Mouse (Mus musculus) T-helper 1 cell (primary cell): ENCODE results near the gene Pibf1.

ENCODE experiments used
- in situ Hi-C: fragments of 300-600 bp; cut with MboI, MseI; formaldehyde crosslinking; loops from one replicate; pipeline ENCODE4 v1.15.1; 2025; ENCODE audit warnings: high pct_unique_total_duplicates

Gene Pibf1

GRCm38 (mm10) chr14:99099267-99099966, at the start of gene Pibf1, which contains the start of gene Dis3:
TSS of gene Pibf1 (plus strand) at chr14:99099424.
TSS of gene Dis3 (minus strand) at chr14:99099770.
- in situ Hi-C loops = loop anchor here (5.0 kb wide), 1 partner anchor 52 kb away; the partner anchor contains the start of genes Bora and Mzt1

DNA sequence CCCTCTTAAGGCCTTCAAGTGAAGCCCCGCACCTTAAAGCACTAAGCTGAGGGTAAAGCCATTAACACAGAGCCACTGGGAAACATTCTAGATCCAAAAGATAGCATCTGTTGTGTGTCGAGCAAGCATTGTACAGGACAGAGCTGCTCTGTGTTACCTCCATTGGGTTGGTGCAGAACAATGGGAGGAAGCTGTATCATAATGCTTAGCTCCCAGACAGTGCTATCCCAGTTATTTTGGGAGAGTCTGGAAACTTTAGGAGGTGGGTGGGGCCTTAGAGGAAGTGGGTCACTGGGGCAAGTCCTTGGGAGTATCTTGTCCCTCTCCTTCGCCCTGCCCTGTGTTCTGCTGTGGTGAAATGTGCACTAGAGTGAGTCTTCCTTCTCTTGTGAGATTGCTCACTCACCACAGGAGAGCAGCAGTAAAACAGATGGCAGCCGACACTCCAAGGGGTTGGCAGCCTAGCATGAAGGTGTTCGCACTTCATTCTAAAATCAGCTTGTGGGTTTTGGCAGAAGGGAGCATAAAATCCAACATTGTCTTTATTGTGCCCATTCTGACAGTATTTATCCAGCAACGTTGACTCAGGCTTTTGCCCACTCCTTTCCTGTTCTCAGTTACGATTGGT, 40.2 kb upstream of the Pibf1 start:
- in situ Hi-C loops = no loop called here

DNA sequence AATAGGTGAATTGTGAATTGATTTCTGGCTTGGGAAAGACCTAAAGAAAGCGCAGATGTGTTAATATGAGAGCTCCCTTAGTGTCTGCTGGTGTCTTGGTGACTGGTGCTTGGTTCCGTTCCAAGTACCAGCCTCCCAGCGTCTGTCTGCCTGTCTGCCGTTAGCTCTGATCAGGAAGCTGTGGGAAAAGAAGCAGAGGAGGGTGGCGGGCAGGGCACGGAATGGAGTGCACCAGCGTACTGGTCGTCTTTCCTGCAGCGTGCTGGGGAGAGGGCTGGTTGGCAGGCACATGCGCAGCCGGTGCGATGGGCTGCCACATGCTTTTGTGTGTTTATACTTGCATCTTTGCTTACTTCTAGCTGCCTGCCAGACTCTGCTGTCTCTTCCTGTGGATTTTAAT, 38.6 kb upstream of the Pibf1 start:
- in situ Hi-C loops = no loop called here

DNA sequence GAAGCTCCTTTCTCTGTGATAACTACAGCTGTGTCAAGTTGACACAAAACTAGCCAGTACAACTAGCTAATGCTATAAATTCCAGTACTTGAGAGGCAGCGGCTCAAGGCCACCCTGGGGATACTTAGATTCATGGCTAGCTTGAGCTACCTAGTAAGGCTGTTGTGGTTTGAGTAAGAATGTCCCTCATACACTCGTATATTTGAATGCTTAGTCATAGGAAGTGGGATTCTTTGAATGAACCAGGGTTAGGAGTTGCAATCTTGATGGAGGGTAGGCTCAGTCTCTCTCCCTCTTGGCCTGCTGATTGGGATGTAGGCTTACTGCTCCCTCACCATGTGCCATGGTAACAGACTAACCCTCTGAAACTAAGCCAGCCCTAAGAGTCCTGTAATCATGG, 36.1 kb upstream of the Pibf1 start:
- in situ Hi-C loops = no loop called here

GRCm38 (mm10) chr14:99071146-99071545, 28.1 kb upstream of the Pibf1 start:
- in situ Hi-C loops = no loop called here

- in situ Hi-C loops = no loop called here
These were observed 10.3 kb upstream of the Pibf1 start for GRCm38 (mm10) chr14:99088947-99089346.

DNA sequence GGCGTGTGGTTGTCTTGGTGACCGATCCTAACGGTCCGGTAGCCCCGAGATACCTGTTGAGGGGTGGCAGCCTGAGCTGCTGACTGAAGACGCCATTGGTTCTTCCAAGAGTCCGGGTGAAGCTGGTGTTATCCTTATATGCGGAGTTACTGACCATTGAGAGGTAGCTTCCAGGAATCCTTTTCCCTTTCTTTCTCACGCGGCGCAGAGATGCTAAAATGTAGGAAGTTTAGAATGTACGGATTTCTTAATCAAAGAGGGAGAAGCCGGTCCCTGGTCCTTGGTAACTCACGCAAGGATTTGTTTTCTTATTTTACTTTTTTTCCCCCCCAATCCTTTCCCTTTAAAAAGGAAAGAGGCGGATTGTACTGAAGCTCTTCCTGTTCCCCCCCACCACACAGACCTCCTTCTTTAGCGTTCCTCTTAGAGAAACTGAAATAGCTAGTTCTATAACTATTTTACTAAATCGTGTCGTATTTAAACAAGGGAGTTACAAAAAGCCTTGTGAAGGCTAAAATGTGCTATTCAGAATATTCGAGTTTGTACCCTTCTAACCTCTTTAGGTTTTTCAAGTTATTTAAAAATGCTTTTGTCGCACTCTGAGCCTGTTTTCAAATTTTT, 853 bp downstream of the Pibf1 start:
- in situ Hi-C loops = loop anchor here (5.0 to 10.0 kb wide), 2 partner anchors 53 to 1345 kb away; partner anchors contain the start of genes Bora and Mzt1

DNA sequence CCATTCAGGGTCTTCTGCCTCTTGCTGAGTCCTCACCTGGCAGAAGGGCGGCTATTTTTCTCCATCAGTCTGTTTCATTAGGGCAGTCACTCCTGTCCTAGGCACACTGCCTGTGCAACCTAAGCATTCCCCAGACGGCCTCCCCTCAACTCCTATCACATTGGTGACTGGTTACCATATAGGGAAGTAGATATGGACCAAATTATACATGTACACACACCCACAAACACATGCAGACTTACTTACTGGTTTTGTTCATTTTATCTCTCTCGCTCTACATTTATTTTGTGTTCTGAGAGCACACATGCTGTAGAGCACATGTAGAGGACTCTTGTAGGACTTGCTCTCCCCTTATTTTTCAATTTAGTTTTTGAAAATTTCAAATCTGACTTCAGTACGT, 3.8 kb downstream of the Pibf1 start:
- in situ Hi-C loops = loop anchor here (10.0 kb wide), 1 partner anchor 1342 kb away; no protein-coding TSS in a partner anchor

GRCm38 (mm10) chr14:99104542-99105123, 5.4 kb downstream of the Pibf1 start:
- in situ Hi-C loops = loop anchor here (10.0 kb wide), 1 partner anchor 1340 kb away; no protein-coding TSS in a partner anchor

DNA sequence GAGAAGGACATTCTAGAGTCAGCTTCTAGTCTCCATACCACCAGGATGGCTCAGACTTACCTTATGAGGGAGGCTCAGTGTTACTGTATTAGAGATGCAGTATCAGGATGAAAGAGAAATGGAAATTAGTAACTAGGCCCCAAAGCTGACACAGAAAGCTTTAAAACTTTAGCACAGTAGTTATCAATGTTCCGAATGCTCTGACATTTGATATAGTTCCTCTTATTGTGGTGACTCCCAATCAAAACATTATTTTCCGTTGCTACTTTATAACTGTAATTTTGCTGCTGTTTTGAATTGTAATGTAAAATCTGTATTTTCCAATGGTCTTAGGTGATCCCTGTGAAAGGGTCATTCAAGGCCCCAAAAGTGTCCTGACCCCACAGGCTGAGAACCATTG, 7.4 kb downstream of the Pibf1 start:
- in situ Hi-C loops = loop anchor here (10.0 kb wide), 1 partner anchor 1338 kb away; no protein-coding TSS in a partner anchor

DNA sequence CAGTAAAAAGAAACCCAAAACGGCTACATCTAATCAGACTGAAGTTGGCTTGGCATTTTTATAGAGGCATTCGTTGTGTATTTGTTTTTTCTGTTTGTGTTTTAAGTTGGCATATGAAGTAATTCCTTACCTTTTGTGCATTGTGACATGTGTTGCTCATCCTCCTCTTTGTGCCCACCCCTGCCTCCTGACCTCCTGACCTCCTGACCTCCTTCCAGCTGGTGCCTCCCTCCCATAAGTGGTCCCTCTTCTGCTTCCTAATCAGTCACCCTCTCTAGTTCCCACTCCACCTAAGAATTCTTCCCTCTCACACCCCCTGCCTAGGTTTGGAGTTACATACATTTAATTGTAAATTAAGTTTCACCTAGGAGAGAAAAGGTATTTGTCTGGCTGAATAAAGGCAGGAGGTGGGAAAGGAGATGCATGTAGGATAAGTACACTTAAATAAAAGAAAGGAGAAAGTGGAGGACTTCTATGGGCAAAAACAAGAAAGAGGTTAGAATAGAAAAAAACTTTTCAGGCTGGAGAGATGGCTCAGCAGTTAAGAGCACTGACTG, 8.5 kb downstream of the Pibf1 start:
- in situ Hi-C loops = loop anchor here (10.0 kb wide), 1 partner anchor 1337 kb away; no protein-coding TSS in a partner anchor

DNA sequence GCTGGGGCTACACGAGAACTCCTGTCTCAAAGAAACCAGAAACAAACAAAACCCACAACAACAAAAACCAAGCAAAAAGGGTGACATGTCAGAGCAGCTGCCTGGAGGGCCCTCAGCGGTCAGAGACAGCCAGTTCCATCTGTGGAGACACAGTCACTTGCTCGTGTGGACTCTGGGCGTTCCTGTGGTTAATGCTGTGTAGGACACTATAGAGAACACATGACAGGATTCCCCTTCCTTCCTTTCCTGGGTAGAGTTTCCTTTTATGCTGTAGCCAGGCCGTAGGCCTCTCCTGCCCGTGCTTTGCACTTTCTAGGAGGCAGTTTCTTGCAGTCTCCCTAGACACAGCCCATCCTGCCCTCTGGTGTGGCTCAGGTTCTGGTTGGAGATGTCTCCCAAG, 9.5 kb downstream of the Pibf1 start:
- in situ Hi-C loops = loop anchor here (10.0 kb wide), 1 partner anchor 1336 kb away; no protein-coding TSS in a partner anchor

DNA sequence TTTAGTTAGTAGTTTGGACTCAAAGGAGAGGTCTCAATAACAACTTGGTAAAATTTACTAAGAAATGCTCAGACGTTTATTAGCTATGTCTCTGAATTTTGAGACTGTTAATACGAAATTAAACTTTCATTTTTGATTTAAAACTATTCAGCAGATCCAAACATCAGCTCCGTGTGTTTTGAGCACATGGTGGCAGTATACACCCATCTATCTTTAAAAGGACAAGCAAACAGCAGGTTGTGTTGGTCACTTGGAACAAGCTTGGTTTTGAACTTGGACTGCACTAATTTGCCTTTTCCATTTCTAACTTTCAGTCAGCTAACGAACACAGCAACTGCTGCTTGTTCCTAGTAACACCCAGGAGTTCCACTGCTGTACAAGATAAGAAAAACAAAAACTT, 18.4 kb downstream of the Pibf1 start:
- in situ Hi-C loops = no loop called here

DNA sequence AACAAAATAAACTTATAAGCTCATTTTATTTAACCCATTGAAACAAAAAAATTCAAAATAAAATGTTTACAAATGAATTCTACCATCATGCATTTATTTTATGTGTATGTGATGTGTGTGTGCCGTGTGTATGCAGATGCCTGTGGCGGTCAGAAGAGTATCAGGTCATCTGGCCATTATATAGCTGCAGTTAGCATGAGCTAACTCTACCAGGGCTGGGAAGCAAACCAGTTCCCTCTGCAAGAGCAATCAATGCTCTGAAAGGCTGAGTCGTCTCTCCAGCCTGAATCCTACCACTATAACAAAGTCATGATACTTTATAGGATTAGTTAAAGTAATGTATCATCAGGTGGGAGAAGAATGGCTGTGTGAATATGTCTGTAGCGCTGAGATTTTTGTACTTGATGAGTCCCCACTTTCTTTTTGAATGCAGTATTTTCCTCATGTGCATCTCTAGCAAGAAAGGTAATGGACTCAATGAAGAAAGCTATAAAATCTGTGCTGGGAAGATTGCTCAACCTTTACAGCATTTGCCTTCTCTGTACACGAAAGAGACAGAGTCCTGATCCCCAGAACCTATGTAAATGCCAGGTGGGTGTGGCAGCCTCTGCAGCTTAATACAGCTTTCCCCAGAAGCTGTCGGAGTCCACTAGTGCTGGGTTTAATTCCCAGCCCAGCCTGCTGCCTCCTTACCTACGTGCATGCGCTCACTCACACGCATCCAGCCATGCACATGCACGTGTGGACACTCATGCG, 22.5 kb downstream of the Pibf1 start:
- in situ Hi-C loops = no loop called here

- in situ Hi-C loops = no loop called here
These were observed 24.9 kb downstream of the Pibf1 start for GRCm38 (mm10) chr14:99124076-99124475.

DNA sequence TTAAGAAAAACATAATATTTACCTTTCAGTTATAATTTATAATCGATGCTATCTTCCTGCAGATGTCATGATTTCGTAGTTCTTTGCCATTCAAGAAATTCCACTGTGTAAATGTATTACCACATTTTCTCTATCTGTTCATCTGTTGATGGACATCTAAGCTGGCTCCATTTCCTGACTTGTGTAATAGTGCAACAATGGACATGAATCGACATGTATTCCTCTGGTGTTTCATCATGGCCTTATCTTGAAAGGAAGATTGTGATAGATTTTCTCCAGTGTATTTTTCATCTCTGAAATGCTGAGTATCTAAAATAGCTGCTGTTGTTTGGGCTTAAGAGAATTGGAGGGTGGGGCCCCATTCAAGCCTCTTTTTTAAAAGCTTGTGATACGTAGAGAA, 27.5 kb downstream of the Pibf1 start:
- in situ Hi-C loops = no loop called here

- in situ Hi-C loops = no loop called here
These were observed 28.3 kb downstream of the Pibf1 start for GRCm38 (mm10) chr14:99127509-99127908.

DNA sequence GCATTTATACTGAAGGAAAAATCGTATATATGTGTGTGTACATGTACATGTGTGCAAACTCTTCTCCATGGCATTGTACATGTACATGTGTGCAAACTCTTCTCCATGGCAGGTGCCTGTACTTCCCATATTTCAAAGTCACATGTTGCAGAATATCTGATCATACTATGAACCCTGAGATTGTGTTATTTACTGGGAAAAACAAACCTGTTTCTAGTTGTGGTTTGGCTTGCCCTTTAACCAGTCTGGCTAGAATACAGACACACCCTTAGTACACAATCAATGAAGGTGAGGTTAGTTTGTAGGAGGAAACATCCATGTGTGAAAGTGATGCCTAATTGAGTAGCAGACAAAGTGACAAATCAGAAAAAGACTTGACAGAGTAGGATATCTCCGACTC, 29.8 kb downstream of the Pibf1 start:
- in situ Hi-C loops = no loop called here

- in situ Hi-C loops = no loop called here
These were observed 34.8 kb downstream of the Pibf1 start for GRCm38 (mm10) chr14:99134048-99134447.

DNA sequence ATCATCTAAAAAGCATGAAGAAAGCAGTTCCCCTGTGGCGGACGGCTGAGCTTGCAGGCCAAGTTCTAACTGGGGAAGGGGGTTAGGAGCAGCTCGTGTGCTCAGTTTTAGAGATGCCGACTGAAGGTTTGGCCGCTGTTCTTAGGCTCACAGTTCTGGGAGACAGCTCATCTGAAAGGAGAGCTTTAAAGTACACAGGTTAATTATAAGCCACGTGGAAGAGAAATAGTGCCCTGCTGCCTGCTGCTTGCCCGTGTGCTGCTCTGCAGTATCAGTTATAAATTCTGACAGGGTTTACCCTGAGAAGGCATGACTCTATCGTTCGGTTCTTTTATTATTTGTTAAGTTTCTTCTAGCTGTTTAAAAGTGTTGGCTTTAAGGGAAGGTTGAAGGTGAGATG, 36.5 kb downstream of the Pibf1 start:
- in situ Hi-C loops = loop anchor here (5.0 kb wide), 1 partner anchor 762 kb away; no protein-coding TSS in a partner anchor

DNA sequence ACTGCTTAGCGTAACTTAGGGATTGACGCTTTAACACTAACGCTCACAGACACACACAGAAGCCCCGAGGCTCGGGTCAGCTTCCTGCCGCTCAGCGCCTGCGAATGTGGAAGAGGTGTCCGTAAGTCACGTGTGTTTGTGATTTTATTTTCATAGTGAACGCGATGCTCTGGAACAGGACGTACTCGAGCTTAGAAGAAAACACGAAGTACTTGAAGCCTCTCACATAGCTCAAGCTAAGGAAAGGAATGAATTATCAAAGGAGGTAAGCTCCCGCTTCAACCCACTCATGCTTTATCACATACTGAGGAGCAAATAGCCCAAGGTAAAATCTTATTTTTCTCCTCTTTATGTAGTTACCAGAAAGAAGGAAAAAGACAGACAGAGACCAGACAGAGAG, 37.1 kb downstream of the Pibf1 start:
- in situ Hi-C loops = loop anchor here (5.0 kb wide), 1 partner anchor 761 kb away; no protein-coding TSS in a partner anchor
